Mouse (Mus musculus) left cerebral cortex, adult 18-20 months (tissue): ENCODE data around the gene Rnase11. TPM values are rescaled to one million over a fixed set of nuclear protein-coding genes. Genes with fewer than 3 reads are reported as not detected.

Experiments
- DNase-seq, 2 experiments: peaks; one replicate each; pipeline ENCODE4 v3.0.0; 2021 to 2022; ENCODE audit warnings: low spot score in 2 of 2, mixed read lengths in 1 of 2
- total RNA-seq, 2 experiments: library from RNA; stranded (reverse); gene quantifications; 2 replicates each; pipeline ENCODE4 v1.2.3; 2021

Gene Rnase11
- total RNA-seq, 2 experiments from 2014 or later, result not detected

GRCm38 (mm10) chr14:51082599-51083581 lies 32.9 kb upstream of the Rnase11 start:
- DNase-seq, result peak; percentile 65 to 69

- no peak for DNase-seq
These were observed 31.1 kb upstream of the Rnase11 start for GRCm38 (mm10) chr14:51081035-51081434.

- DNase-seq, result no peak
These were observed 29.2 kb upstream of the Rnase11 start for GRCm38 (mm10) chr14:51079180-51079579.

GRCm38 (mm10) chr14:51074335-51074734 lies 24.4 kb upstream of the Rnase11 start, which contains the start of gene Olfr750:
Olfr750 (minus strand) TSS chr14:51074435.
- no peak for DNase-seq

- no peak for DNase-seq
These were observed 19.7 kb upstream of the Rnase11 start for GRCm38 (mm10) chr14:51069617-51070016.

- DNase-seq, result no peak
These were observed 19.0 kb upstream of the Rnase11 start for GRCm38 (mm10) chr14:51068956-51069355.

- no peak for DNase-seq
These were observed 10.8 kb upstream of the Rnase11 start for GRCm38 (mm10) chr14:51060761-51061160.

- no peak for DNase-seq
These were observed 7.5 kb upstream of the Rnase11 start, which contains the start of gene Rnase12 for GRCm38 (mm10) chr14:51057401-51057831. Rnase12 (minus strand) TSS chr14:51057661.

GRCm38 (mm10) chr14:51054243-51055237 lies 4.6 kb upstream of the Rnase11 start:
- DNase-seq, result no peak

- no peak for DNase-seq
These were observed 3.2 kb upstream of the Rnase11 start for GRCm38 (mm10) chr14:51053176-51053575.

GRCm38 (mm10) chr14:51051941-51052340 lies 2.0 kb upstream of the Rnase11 start:
- DNase-seq, result no peak

- no peak for DNase-seq
These were observed 2.1 kb downstream of the Rnase11 start for GRCm38 (mm10) chr14:51047846-51048245.

- DNase-seq, result no peak
These were observed 8.2 kb downstream of the Rnase11 start, which contains the start of gene Rnase9 for GRCm38 (mm10) chr14:51041769-51042168. Rnase9 (minus strand) TSS chr14:51041869.

GRCm38 (mm10) chr14:51036214-51036613 lies 13.7 kb downstream of the Rnase11 start:
- DNase-seq, result no peak

GRCm38 (mm10) chr14:51035206-51035605 lies 14.8 kb downstream of the Rnase11 start:
- no peak for DNase-seq

GRCm38 (mm10) chr14:51027387-51028155 lies 22.4 kb downstream of the Rnase11 start:
- DNase-seq, result no peak

- peak; percentile 63 to 75 for DNase-seq
These were observed 23.4 kb downstream of the Rnase11 start for GRCm38 (mm10) chr14:51026391-51027133.

- DNase-seq, result no peak
These were observed 25.1 kb downstream of the Rnase11 start for GRCm38 (mm10) chr14:51024820-51025219.

- DNase-seq, result no peak
These were observed 26.5 kb downstream of the Rnase11 start for GRCm38 (mm10) chr14:51023457-51023856.

GRCm38 (mm10) chr14:51017256-51017655 lies 32.7 kb downstream of the Rnase11 start:
- DNase-seq, result no peak
